Mouse (Mus musculus): ENCODE results near the gene Zfp54. TPM values are rescaled to one million over a fixed set of nuclear protein-coding genes. Genes with fewer than 3 reads are reported as not detected.
"Not testable (repeated sequence)": the region's sequence is repeated elsewhere in the genome, so short reads cannot be mapped to it uniquely, and the experiment has no call there.

Zfp54 gene
- total and polyA plus RNA-seq, 3 experiments = 0.39 to 1.0 (median 0.59) TPM

DNA sequence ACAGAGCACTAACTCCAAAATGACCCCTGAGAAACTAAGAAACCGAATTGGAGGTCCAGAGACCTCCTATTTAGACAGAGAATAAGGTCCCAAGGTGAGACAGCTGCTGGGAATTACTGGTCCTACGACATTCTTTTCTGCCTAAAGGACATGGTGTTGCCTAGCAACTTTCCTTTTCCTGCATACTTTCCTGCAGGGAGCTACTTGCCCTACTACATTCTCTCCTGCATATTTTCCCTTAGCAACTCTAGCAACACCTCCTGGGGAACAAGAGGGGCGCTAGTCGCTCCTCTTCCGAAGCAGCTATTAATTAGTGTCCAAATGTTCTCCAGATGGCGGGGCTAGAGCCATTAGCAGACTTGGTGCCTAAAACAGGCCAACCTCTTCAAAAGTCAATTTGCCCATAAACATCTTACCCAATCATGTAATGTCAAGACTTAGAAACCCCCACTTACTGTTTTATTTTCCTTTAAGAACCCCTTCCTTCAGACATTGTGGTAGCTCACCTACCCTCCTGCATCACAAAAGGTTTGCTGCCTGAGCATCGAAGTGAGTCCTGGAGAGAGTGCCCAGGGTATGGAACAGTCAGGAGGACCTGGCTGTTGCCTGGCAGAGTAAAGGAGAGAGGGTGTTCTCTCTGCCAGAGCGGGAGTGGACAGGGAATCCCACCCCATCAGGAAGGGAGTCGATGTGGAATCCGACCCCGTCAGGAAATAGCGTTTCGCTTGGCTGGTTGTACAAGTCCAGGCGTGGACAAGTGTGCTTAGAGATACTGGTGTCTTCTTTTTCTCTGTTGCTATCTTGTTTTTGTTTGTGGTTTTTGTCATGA lies 50.5 kb downstream of the Zfp54 start:
- Histone ChIP-seq H3K9ac (ENCODE audit: low read depth, low read length) (no peak overlapping the region; the same call in 1 of the 2 replicates), H3K36me3 (ENCODE audit: control insufficient read depth, insufficient read depth, low read length) (no peaks in the 10 kb centered on the region; the same call in 1 of the 2 replicates), H3K27ac (peak overlapping the region; percentile 41), H3K4me1 (ENCODE audit: control insufficient read depth, insufficient read depth, low read length) (peaks cover 2% of the 10 kb centered on the region), H3K27me3 (ENCODE audit: control insufficient read depth, insufficient read depth, low read length) (no peaks in the 10 kb centered on the region), H3K4me3 (no peak overlapping the region), H3K79me2 (replicated peaks; ENCODE audit: control insufficient read depth, insufficient read depth, low read length) (no peaks in the 10 kb centered on the region)
- intact Hi-C loops (cut with DNase I) = no loop called here
- WGBS = 27% methylated on average over 14 of the region's 14 CpGs
- no peak for DNase-seq
- TF ChIP-seq POLR2A (IDR thresholded peaks at IDR 0.05; ENCODE audit: insufficient read depth, low read depth, low read length) = no peak
- TF ChIP-seq CTCF (IDR thresholded peaks at IDR 0.05) = 0 out of 2 replicates have a peak, but pooled peaks have one; percentile 14
- no peak for TF ChIP-seq EP300 (IDR thresholded peaks at IDR 0.05; ENCODE audit: insufficient read depth, low read depth, low read length)

DNA sequence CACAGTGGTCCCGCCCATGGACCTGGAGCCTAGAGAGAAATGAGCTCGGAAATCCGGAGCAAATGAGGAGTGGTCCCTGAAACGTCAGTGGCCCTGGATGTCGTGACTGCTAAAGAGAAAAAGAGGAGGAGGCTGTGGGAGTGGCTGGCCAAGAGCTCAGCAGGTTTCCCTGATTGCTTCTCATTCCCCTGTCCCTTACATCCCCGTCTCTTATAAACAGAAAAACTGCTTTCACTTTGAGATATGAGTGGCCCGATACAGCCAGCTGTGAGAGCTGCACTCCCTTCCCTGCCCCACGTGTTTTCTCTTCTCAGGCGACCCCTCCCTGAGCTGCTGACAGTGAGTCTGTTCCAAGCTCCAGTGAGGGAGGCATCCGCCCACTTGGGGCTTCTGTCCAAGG lies 51.7 kb downstream of the Zfp54 start:
- peak overlapping the region; percentile 41 for H3K27ac ChIP-seq
- DNase-seq = peak; percentile 38 to 44
- 7% methylated on average over 10 of the region's 10 CpGs for WGBS
- H3K9ac ChIP-seq (ENCODE audit: low read depth, low read length); H3K36me3 ChIP-seq (ENCODE audit: control insufficient read depth, insufficient read depth, low read length); H3K4me1 ChIP-seq (ENCODE audit: control insufficient read depth, insufficient read depth, low read length); intact Hi-C loops (cut with DNase I); H3K27me3 ChIP-seq (ENCODE audit: control insufficient read depth, insufficient read depth, low read length); H3K79me2 ChIP-seq (replicated peaks; ENCODE audit: control insufficient read depth, insufficient read depth, low read length); H3K4me3 ChIP-seq: not testable (repeated sequence)

DNA sequence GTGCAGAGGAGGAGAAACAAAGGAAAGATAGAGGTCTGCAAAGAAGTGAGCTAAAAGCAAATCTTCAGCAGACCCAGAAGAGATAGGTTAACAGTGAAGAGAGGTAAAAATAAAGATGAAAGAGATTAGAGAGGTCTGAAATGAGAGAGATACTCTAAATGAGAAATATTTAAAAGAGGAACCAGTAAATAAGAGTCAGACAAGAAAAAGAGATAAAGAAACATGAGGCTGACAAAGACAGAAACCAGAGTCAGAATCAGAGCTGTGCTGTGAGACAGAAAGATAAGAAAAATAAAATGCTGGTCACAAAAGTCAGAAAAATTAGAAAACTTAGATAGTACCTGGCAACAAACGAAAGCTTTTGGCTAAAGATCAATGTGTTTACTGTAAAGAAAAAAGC lies 52.3 kb downstream of the Zfp54 start:
- H3K9ac ChIP-seq (ENCODE audit: low read depth, low read length); intact Hi-C loops (cut with DNase I); H3K36me3 ChIP-seq (ENCODE audit: control insufficient read depth, insufficient read depth, low read length); DNase-seq; H3K4me1 ChIP-seq (ENCODE audit: control insufficient read depth, insufficient read depth, low read length); H3K4me3 ChIP-seq; H3K79me2 ChIP-seq (replicated peaks; ENCODE audit: control insufficient read depth, insufficient read depth, low read length); H3K27me3 ChIP-seq (ENCODE audit: control insufficient read depth, insufficient read depth, low read length): not testable (repeated sequence)
- 59% methylated on average over 1 of the region's 1 CpGs for WGBS
- peak overlapping the region; percentile 41 for H3K27ac ChIP-seq

- H3K36me3 ChIP-seq (ENCODE audit: control insufficient read depth, insufficient read depth, low read length); H3K27me3 ChIP-seq (ENCODE audit: control insufficient read depth, insufficient read depth, low read length); intact Hi-C loops (cut with DNase I); H3K4me1 ChIP-seq (ENCODE audit: control insufficient read depth, insufficient read depth, low read length); H3K9ac ChIP-seq (ENCODE audit: low read depth, low read length); H3K79me2 ChIP-seq (replicated peaks; ENCODE audit: control insufficient read depth, insufficient read depth, low read length); DNase-seq; H3K4me3 ChIP-seq; H3K27ac ChIP-seq: not testable (repeated sequence)
- WGBS = 66% methylated on average over 5 of the region's 9 CpGs
These were observed 53.3 kb downstream of the Zfp54 start for GRCm38 (mm10) chr17:21476351-21476750.

DNA sequence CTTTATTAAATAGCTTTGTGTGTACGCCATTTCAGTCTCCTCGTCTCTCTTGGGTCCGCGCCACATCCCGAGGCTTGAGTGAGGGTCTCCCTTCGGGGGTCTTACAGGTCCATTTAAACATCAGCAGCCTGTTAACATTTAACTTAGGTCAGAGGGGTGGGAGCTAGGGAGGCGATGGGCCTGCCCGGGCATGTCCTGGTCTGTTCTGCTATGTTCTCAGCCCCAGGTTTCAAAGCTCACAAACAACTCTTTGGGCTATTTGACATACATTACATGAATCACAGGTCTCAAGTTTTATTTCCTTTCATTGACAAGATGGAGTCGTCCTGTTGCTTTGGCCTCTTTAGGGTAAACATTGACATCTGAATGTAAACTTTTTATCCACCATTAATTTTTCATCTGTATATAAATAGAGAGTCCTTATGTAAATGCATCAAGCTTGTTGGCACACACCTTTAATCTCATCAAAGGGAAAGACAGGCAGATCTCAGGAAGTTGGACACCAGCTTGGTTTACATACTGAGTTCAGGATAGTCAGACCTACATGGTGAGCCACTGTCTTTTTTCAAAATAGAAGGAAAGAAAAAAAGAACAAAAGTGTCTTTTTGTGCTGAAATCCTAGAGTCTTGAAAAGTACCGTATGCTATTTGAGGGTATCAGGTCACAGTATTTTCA lies 55.2 kb downstream of the Zfp54 start:
- H3K36me3 ChIP-seq (ENCODE audit: control insufficient read depth, insufficient read depth, low read length); H3K4me1 ChIP-seq (ENCODE audit: control insufficient read depth, insufficient read depth, low read length); H3K9ac ChIP-seq (ENCODE audit: low read depth, low read length); intact Hi-C loops (cut with DNase I); DNase-seq; H3K4me3 ChIP-seq; H3K27me3 ChIP-seq (ENCODE audit: control insufficient read depth, insufficient read depth, low read length); H3K27ac ChIP-seq; H3K79me2 ChIP-seq (replicated peaks; ENCODE audit: control insufficient read depth, insufficient read depth, low read length): not testable (repeated sequence)
- 86% methylated on average over 10 of the region's 10 CpGs for WGBS

Other genes with a start within 250 kb of the Zfp54 start
- not detected for gene Vmn1r234, start 197.1 kb upstream of the Zfp54 start, total RNA-seq (2021)
- gene Vmn1r234, start 197.1 kb upstream of the Zfp54 start, polyA plus RNA-seq (2012; rRNA removed) = not detected in 2 replicates
- gene Vmn1r235, start 166.8 kb upstream of the Zfp54 start, total RNA-seq (2021) = not detected
- not detected in 2 replicates for gene Vmn1r235, start 166.8 kb upstream of the Zfp54 start, polyA plus RNA-seq (2012; rRNA removed)
- gene Vmn1r236, start 140.3 kb upstream of the Zfp54 start, total RNA-seq (2021) = not detected
- gene Vmn1r236, start 140.3 kb upstream of the Zfp54 start, polyA plus RNA-seq (2012; rRNA removed) = not detected in 2 replicates
- not detected for gene Vmn1r237, start 111.4 kb upstream of the Zfp54 start, total RNA-seq (2021)
- gene Vmn1r237, start 111.4 kb upstream of the Zfp54 start, polyA plus RNA-seq (2012; rRNA removed) = not detected in 2 replicates
- gene Zfp677, start 39.5 kb upstream of the Zfp54 start, total RNA-seq (2021) = under 1 TPM; 0.86 to 0.89 TPM
- 0.25 and 0.50 TPM in 2 replicates for gene Zfp677, start 39.5 kb upstream of the Zfp54 start, polyA plus RNA-seq (2012; rRNA removed)
- 1 to 10 TPM; 6.3 to 8.5 TPM for gene Zfp51, start 27.1 kb downstream of the Zfp54 start, total RNA-seq (2021)
- 1.5 and 3.7 TPM in 2 replicates for gene Zfp51, start 27.1 kb downstream of the Zfp54 start, polyA plus RNA-seq (2012; rRNA removed)
- gene Zfp53, start 65.8 kb downstream of the Zfp54 start, total RNA-seq (2021) = 1 to 10 TPM; 2.0 to 2.5 TPM
- gene Zfp53, start 65.8 kb downstream of the Zfp54 start, polyA plus RNA-seq (2012; rRNA removed) = 0.55 and 1.0 TPM in 2 replicates
- gene Zfp52, start 112.3 kb downstream of the Zfp54 start, total RNA-seq (2021) = 1 to 10 TPM; 3.5 to 5.9 TPM
- gene Zfp52, start 112.3 kb downstream of the Zfp54 start, polyA plus RNA-seq (2012; rRNA removed) = 1.1 and 1.9 TPM in 2 replicates
- gene Zfp948, start 143.8 kb downstream of the Zfp54 start, total RNA-seq (2021) = 1 to 10 TPM; 2.7 to 3.7 TPM
- gene Zfp948, start 143.8 kb downstream of the Zfp54 start, polyA plus RNA-seq (2012; rRNA removed) = 1.2 and 3.0 TPM in 2 replicates
- gene Zfp983, start 227.4 kb downstream of the Zfp54 start, total RNA-seq (2021) = 1 to 10 TPM; 2.1 to 2.4 TPM
- 0.35 and 1.3 TPM in 2 replicates for gene Zfp983, start 227.4 kb downstream of the Zfp54 start, polyA plus RNA-seq (2012; rRNA removed)

All from heart, adult 2 months (tissue).